Mouse (Mus musculus) myocyte (in vitro differentiated cells): ENCODE measurements around the gene Slc34a1.

Experiments used
- MAX ChIP-seq: IDR thresholded peaks from one replicate; pipeline ENCODE4 v1.6.1; 2011; ENCODE audit warnings: low read depth, mild to moderate bottlenecking, control low read depth
- MYOG ChIP-seq, 3 experiments: IDR thresholded peaks; one replicate each; pipeline ENCODE4 v1.6.1; 2011; ENCODE audit warnings: control low read depth in 2 of 3, low read depth in 2 of 3, mild to moderate bottlenecking in 2 of 3; ENCODE audit not compliant: insufficient read length in 2 of 3, control insufficient read depth in 1 of 3, insufficient read depth in 1 of 3

GRCm38 (mm10) chr13:55361145-55361544 lies 36.8 kb upstream of the Slc34a1 start:
- TF ChIP-seq MAX: no peak
- TF ChIP-seq MYOG (IDR thresholded peaks at IDR 0.05; ENCODE audit: control insufficient read depth in 1 of 3, insufficient read depth in 1 of 3, insufficient read length in 2 of 3, low read depth in 2 of 3): no peak
